Mouse (Mus musculus) MEL (cell line): ENCODE results near the gene Arhgef33.

Experiments
- CTCF ChIP-seq, 3 experiments: IDR thresholded peaks in 2 of 3; conservative IDR thresholded peaks in 1 of 3; 2 replicates each; pipeline ENCODE4 v1.5.1; 2011 to 2012; ENCODE audit warnings: low read length in 3 of 3, low read depth in 2 of 3, mild to moderate bottlenecking in 2 of 3, improper control_type of control experiment in 1 of 3, inconsistent platforms in 1 of 3, mixed read lengths in 1 of 3, moderate library complexity in 1 of 3; ENCODE audit not compliant: control insufficient read depth in 1 of 3, insufficient read depth in 1 of 3, poor library complexity in 1 of 3, severe bottlenecking in 1 of 3
- EP300 ChIP-seq, 2 experiments: IDR thresholded peaks; 2 replicates each; pipeline ENCODE4 v1.6.1; 2011; ENCODE audit warnings: improper control_type of control experiment in 2 of 2, low read length in 2 of 2, low read depth in 1 of 2, mild to moderate bottlenecking in 1 of 2
- GABPA ChIP-seq: IDR thresholded peaks from 2 replicates; pipeline ENCODE4 v1.6.1; 2012; ENCODE audit warnings: low read depth, mild to moderate bottlenecking, inconsistent platforms, low read length, improper control_type of control experiment, moderate library complexity
- GATA1 ChIP-seq: IDR thresholded peaks from 2 replicates; pipeline ENCODE4 v1.6.1; 2011; ENCODE audit warnings: low read depth, low read length, improper control_type of control experiment
- MAX ChIP-seq: IDR thresholded peaks from 2 replicates; pipeline ENCODE4 v1.6.1; 2011; ENCODE audit warnings: low read length, improper control_type of control experiment
- NELFE ChIP-seq: IDR thresholded peaks from 2 replicates; pipeline ENCODE4 v1.6.1; 2011; ENCODE audit warnings: low read depth, low read length, improper control_type of control experiment
- NRF1 ChIP-seq: IDR thresholded peaks from 2 replicates; pipeline ENCODE4 v1.6.1; 2014; ENCODE audit warnings: low read depth, mild to moderate bottlenecking, inconsistent platforms, low read length, improper control_type of control experiment, moderate library complexity; ENCODE audit not compliant: poor library complexity, insufficient read depth, severe bottlenecking
- POLR2A ChIP-seq, 2 experiments: IDR thresholded peaks; 2 replicates each; pipeline ENCODE4 v1.6.1; 2011 to 2012; ENCODE audit warnings: low read length in 2 of 2, mild to moderate bottlenecking in 2 of 2, control low read depth in 1 of 2, improper control_type of control experiment in 1 of 2, low read depth in 1 of 2, moderate library complexity in 1 of 2; ENCODE audit not compliant: control insufficient read depth in 1 of 2, insufficient read depth in 1 of 2, poor library complexity in 1 of 2
- POLR2AphosphoS2 ChIP-seq: IDR thresholded peaks from 2 replicates; pipeline ENCODE4 v1.6.1; 2011; ENCODE audit warnings: low read length, improper control_type of control experiment
- USF1 ChIP-seq: IDR thresholded peaks from 2 replicates; pipeline ENCODE4 v1.6.1; 2014; ENCODE audit warnings: low read depth, mild to moderate bottlenecking, inconsistent platforms, low read length, improper control_type of control experiment, moderate library complexity
- USF2 ChIP-seq, 2 experiments: IDR thresholded peaks; 2 replicates each; pipeline ENCODE4 v1.6.1; 2011 to 2012; ENCODE audit warnings: improper control_type of control experiment in 2 of 2, low read length in 2 of 2, borderline replicate concordance in 1 of 2, inconsistent platforms in 1 of 2, low read depth in 1 of 2, mild to moderate bottlenecking in 1 of 2; ENCODE audit not compliant: insufficient read depth in 1 of 2

DNA sequence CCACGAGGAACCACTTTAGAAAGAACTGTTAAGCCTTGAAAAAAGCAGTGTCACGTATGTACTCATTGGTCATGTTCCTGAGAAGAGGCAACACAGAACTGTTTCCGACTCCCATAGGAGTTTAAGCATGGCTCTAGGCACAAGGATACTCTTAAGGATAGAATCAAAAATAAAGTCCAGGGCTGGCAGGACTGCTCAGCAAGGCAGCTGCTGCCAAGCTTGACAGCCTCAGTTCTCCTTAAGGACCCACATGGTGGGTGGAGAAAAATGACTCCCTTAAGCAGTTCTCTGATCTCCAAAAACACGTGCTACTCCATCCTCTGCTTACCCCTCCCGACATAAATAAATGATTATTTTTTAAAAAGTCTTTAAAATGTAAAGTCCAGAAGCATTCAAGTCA, 128.5 kb downstream of the Arhgef33 start:
- no peak for TF ChIP-seq USF1
- no peak for TF ChIP-seq POLR2AphosphoS2
- no peak for TF ChIP-seq POLR2A (IDR thresholded peaks at IDR 0.05; ENCODE audit: control insufficient read depth in 1 of 2, insufficient read depth in 1 of 2, low read depth in 1 of 2, low read length in 2 of 2, poor library complexity in 1 of 2)
- TF ChIP-seq NELFE: no peak
- no peak for TF ChIP-seq USF2 (IDR thresholded peaks at IDR 0.05; ENCODE audit: borderline replicate concordance in 1 of 2, insufficient read depth in 1 of 2, low read depth in 1 of 2, low read length in 2 of 2)
- TF ChIP-seq NRF1: no peak
- no peak for TF ChIP-seq MAX
- TF ChIP-seq EP300 (IDR thresholded peaks at IDR 0.05; ENCODE audit: low read depth in 1 of 2, low read length in 2 of 2): no peak
- no peak for TF ChIP-seq GABPA
- TF ChIP-seq CTCF (IDR thresholded peaks at IDR 0.05 in 2 of 3, conservative IDR thresholded peaks at IDR 0.05 in 1 of 3; ENCODE audit: control insufficient read depth in 1 of 3, insufficient read depth in 1 of 3, low read depth in 2 of 3, low read length in 3 of 3, poor library complexity in 1 of 3, severe bottlenecking in 1 of 3): no peak
- no peak for TF ChIP-seq GATA1
